Mouse (Mus musculus) spleen, adult 12 weeks (tissue): ENCODE measurements around the gene Cel.
"Not testable (repeated sequence)": the region's sequence is repeated elsewhere in the genome, so short reads cannot be mapped to it uniquely, and the experiment has no call there.

Experiments
- DNase-seq: peaks from one replicate; pipeline ENCODE4 v3.0.0; 2022; ENCODE audit warnings: low spot score

The Cel gene

GRCm38 (mm10) chr2:28518231-28518630 is 45.0 kb downstream of the Cel start:
- DNase-seq, result no peak

- DNase-seq, result peak; percentile 55
Measured at GRCm38 (mm10) chr2:28517206-28517909, 45.8 kb downstream of the Cel start.

- peak; percentile 70 for DNase-seq
Measured at GRCm38 (mm10) chr2:28514489-28514888, 48.7 kb downstream of the Cel start.

GRCm38 (mm10) chr2:28513431-28514370 is 49.5 kb downstream of the Cel start:
- no peak for DNase-seq

GRCm38 (mm10) chr2:28512798-28513401 is 50.3 kb downstream of the Cel start, which contains the start of gene Ralgds:
Ralgds (plus strand) TSS chr2:28513125.
- no peak for DNase-seq

DNA sequence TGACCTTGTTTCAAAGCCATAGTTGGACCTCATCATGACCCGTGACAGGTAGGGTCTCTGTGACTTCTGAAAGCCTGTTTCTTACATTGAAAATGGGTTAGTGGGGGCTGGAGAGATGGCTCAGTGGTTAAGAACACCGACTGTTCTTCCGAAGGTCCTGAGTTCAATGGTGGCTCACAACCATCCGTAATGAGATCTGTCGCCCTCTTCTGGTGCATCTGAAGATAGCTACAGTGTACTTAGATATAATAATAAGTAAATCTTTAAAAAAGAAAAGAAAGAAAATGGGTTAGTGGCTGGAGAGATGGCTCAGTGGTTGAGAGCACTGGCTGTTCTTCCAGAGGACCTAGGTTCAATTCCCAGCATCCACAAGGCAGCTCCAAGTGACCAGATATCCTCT is 51.6 kb downstream of the Cel start:
- not testable (repeated sequence) for DNase-seq

DNA sequence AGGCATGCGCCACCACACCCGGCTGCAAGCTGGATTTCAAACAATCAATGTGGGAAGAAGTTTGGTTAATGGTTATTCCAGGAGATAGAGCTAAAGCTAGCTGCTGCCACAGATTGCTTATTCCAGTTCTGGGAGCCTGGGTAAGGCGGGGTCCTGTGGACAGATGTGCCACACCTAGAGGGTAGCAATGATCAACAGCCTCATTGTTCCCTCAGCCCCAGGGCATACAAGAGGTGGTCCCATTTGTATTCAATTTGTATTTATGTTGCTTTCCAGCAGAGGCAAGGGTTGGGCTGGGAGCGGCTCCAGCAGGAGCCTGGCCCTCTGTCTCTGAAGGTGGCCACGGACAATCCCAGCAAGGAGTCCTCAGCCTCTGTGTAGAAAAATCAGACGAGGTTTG is 56.9 kb downstream of the Cel start:
- no peak for DNase-seq

DNA sequence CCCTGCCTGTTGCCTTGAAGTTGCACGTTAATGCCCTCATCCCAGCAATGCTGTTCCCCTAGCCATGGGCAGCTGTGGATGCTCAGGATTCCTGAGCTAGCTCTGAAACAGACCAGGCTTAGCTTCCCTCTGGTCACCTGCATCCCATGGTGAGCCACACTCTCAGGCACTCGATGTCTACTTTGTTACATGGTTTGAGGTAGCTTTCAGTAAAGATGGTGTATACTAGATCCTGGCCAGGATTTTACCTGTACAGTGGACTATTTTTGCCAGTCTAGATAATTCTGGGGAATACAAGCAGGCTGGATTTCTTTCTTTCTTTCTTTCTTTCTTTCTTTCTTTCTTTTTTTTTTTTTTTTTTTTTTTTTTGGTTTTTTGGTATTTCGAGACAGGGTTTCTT is 57.4 kb downstream of the Cel start, which contains the start of gene Gm10134:
TSS of gene Gm10134 (plus strand) at position 301 of the 400 bp plus-strand sequence.
- no peak for DNase-seq
